In the genomic region with DNA sequence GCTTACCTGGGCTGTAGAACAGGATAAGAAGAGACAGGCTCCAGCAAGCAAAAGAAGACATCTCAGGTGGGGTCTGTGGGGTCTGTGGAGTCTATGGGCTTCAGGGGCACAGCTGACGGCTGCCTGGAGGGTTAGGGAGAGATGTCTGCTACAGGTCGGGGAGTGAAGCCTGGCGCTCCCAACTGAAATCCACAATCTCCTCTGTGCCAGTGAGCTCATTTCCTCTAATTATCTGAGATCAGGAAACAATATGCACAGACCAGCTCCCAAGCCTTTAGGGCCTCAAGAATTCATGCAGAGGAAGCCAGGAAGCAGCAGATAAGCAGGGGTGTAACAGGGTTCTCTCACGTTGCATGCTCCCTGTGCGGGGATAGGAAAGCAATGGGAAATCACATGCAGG, we compare ENCODE assay signal across 11 mouse cellular contexts. TPM values are rescaled to one million over a fixed set of nuclear protein-coding genes. Genes with fewer than 3 reads are reported as not detected.
DNase-seq lines count a peak whose midpoint lies in the region; ATAC-seq lines count a peak whose summit lies in the region.
"Had no signal": no experiment of that assay in that cellular context is flagged by ENCODE, and none has a peak within 500 bp of the region (broad histone marks: within the 10 kb centered on the region; RNA-seq: fewer than 3 reads in every experiment).

No protein-coding gene starts in this region.

- ATAC-seq in embryonic facial prominence, embryonic 13.5 days (ENCODE audit: insufficient number of reproducible peaks, insufficient read depth, low FRiP score, low TSS enrichment, low read depth), result no peak
- ATAC-seq in liver, embryonic 16.5 days (ENCODE audit: low read depth), result peak; percentile 54
- ATAC-seq in erythroid progenitor cell, adult 5-6 weeks (replicated peaks; ENCODE audit: low FRiP score, poor library complexity, severe bottlenecking), result no peak

- H3K9me3 ChIP-seq in embryonic facial prominence, embryonic 13.5 days, result no peaks in the 10 kb centered on the region
- no peaks in the 10 kb centered on the region for H3K9me3 ChIP-seq in liver, embryonic 16.5 days (replicated peaks; ENCODE audit: control insufficient read depth, low read length)
- H3K9me3 ChIP-seq: hindbrain, embryonic 15.5 days had no signal

- H3K4me3 ChIP-seq in embryonic facial prominence, embryonic 13.5 days, result peak overlapping the region; percentile 9; the same call in 1 of the 2 replicates
- no peak overlapping the region; the same call in 1 of the 2 replicates for H3K4me3 ChIP-seq in liver, embryonic 16.5 days (ENCODE audit: low read depth, low read length)
- H3K4me3 ChIP-seq: hindbrain, embryonic 15.5 days had no signal

- DNase-seq in 416B (ENCODE audit: low read depth), result peak; percentile 86
- peak; percentile 15 for DNase-seq in kidney, adult 18-20 months
- no peak for DNase-seq in right cerebral cortex, postnatal 14 days
- DNase-seq in layer of hippocampus, postnatal 36 days, result no peak
- no peak for DNase-seq in cerebellum, postnatal 14 days
- DNase-seq: cerebellum, adult 11-12 months; thymus, adult 18-20 months had no signal

- no peak overlapping the region for H3K4me2 ChIP-seq in embryonic facial prominence, embryonic 13.5 days
- H3K4me2 ChIP-seq in liver, embryonic 16.5 days (ENCODE audit: low read depth, low read length), result no peak overlapping the region
- H3K4me2 ChIP-seq: hindbrain, embryonic 15.5 days had no signal

- no peaks in the 10 kb centered on the region for H3K27me3 ChIP-seq in embryonic facial prominence, embryonic 13.5 days
- no peaks in the 10 kb centered on the region for H3K27me3 ChIP-seq in liver, embryonic 16.5 days (ENCODE audit: control insufficient read depth, insufficient read depth, low read depth, low read length)
- H3K27me3 ChIP-seq: hindbrain, embryonic 15.5 days had no signal

- H3K27ac ChIP-seq in embryonic facial prominence, embryonic 13.5 days, result peak overlapping the region; percentile 73
- no peak overlapping the region for H3K27ac ChIP-seq in liver, embryonic 16.5 days (ENCODE audit: low read length)
- H3K27ac ChIP-seq: hindbrain, embryonic 15.5 days had no signal

- WGBS in embryonic facial prominence, embryonic 13.5 days, result 42% methylated on average over 5 of the region's 5 CpGs
- 13% methylated on average over 5 of the region's 5 CpGs for WGBS in liver, embryonic 16.5 days (ENCODE audit: insufficient replicate concordance)

- no peak overlapping the region for H3K9ac ChIP-seq in embryonic facial prominence, embryonic 13.5 days
- no peak overlapping the region for H3K9ac ChIP-seq in liver, embryonic 16.5 days (ENCODE audit: low read depth, low read length)
- H3K9ac ChIP-seq: hindbrain, embryonic 15.5 days had no signal

- no peaks in the 10 kb centered on the region for H3K36me3 ChIP-seq in embryonic facial prominence, embryonic 13.5 days
- no peaks in the 10 kb centered on the region for H3K36me3 ChIP-seq in liver, embryonic 16.5 days (ENCODE audit: control insufficient read depth, insufficient read depth)
- H3K36me3 ChIP-seq: hindbrain, embryonic 15.5 days had no signal

- peaks cover 9% of the 10 kb centered on the region for H3K4me1 ChIP-seq in embryonic facial prominence, embryonic 13.5 days
- H3K4me1 ChIP-seq in liver, embryonic 16.5 days (ENCODE audit: control insufficient read depth, low read depth, low read length), result peaks cover 10% of the 10 kb centered on the region
- H3K4me1 ChIP-seq: hindbrain, embryonic 15.5 days had no signal

RNA-seq across cellular contexts. Expression of a gene that starts 5.5 kb away (rescaled TPM):
- 26.2 and 32.6 TPM in 2 replicates for polyA plus RNA-seq in embryonic facial prominence, embryonic 13.5 days (2015; fragmentation: Nextera tagmentation; extraction: Ambion mirVana)
- 13.4 and 14.8 TPM in 2 replicates for polyA plus RNA-seq in liver, embryonic 16.5 days (2015; fragmentation: Nextera tagmentation; extraction: Ambion mirVana)
- total RNA-seq in erythroid progenitor cell, adult 5-6 weeks (2015; ENCODE audit: low replicate concordance), result 23.9 TPM in 1 of 2 replicates, not detected in the other
- total RNA-seq in erythroid progenitor cell, adult 5-6 weeks (2017; ENCODE audit: low replicate concordance), result 9.5 and 15.1 TPM in 2 replicates
- total RNA-seq in layer of hippocampus, postnatal 36 days (2021), result 1 to 10 TPM; 2.3 to 2.8 TPM

RNA-seq across cellular contexts. Expression of a gene that starts 17.2 kb away (rescaled TPM):
- 0.33 TPM in 1 of 2 replicates, not detected in the other for polyA plus RNA-seq in embryonic facial prominence, embryonic 13.5 days (2015; fragmentation: Nextera tagmentation; extraction: Ambion mirVana)
- not detected in 2 replicates for polyA plus RNA-seq in liver, embryonic 16.5 days (2015; fragmentation: Nextera tagmentation; extraction: Ambion mirVana)
- total RNA-seq in erythroid progenitor cell, adult 5-6 weeks (2015; ENCODE audit: low replicate concordance), result not detected in 2 replicates
- not detected in 2 replicates for total RNA-seq in erythroid progenitor cell, adult 5-6 weeks (2017; ENCODE audit: low replicate concordance)
- not detected for total RNA-seq in layer of hippocampus, postnatal 36 days (2021)
- polyA plus RNA-seq: hindbrain, embryonic 15.5 days had no signal

RNA-seq across cellular contexts. Expression of a gene that starts 29.3 kb away (rescaled TPM):
- 0.14 and 0.28 TPM in 2 replicates for polyA plus RNA-seq in embryonic facial prominence, embryonic 13.5 days (2015; fragmentation: Nextera tagmentation; extraction: Ambion mirVana)
- 0.04 and 0.13 TPM in 2 replicates for polyA plus RNA-seq in liver, embryonic 16.5 days (2015; fragmentation: Nextera tagmentation; extraction: Ambion mirVana)
- total RNA-seq in erythroid progenitor cell, adult 5-6 weeks (2015; ENCODE audit: low replicate concordance), result 0.84 TPM in 1 of 2 replicates, not detected in the other
- 0.39 TPM in 1 of 2 replicates, not detected in the other for total RNA-seq in erythroid progenitor cell, adult 5-6 weeks (2017; ENCODE audit: low replicate concordance)
- not detected for total RNA-seq in layer of hippocampus, postnatal 36 days (2021)
- polyA plus RNA-seq: hindbrain, embryonic 15.5 days had no signal

Comparison
In these comparisons a context has a peak if more than half of its experiments do, and no peak if none do; other contexts are left out.
1. DNase-seq: peak in 416B (single experiment) and kidney, adult 18-20 months (single experiment); none in right cerebral cortex, postnatal 14 days (single experiment), layer of hippocampus, postnatal 36 days (0 of 2) and cerebellum, postnatal 14 days (0 of 2).